Mouse (Mus musculus): Measurements from ENCODE around the gene Sox5. TPM values are rescaled to one million over a fixed set of nuclear protein-coding genes. Genes with fewer than 3 reads are reported as not detected.

The Sox5 gene
- polyA plus RNA-seq, 1 experiment from 2014 or later: 17.2 TPM

GRCm38 (mm10) chr6:144265752-144266151 lies 516.0 kb downstream of the Sox5 start:
- no peak overlapping the region for H3K27ac ChIP-seq (ENCODE audit: low read depth)
- H3K9me3 ChIP-seq (ENCODE audit: control insufficient read depth, low read length): no peaks in the 10 kb centered on the region
- ATAC-seq (replicated peaks; ENCODE audit: low FRiP score, low TSS enrichment, low read depth) (no peak), DNase-seq (ENCODE audit: low spot score) (peak; percentile 47)
- H3K4me1 ChIP-seq (replicated peaks; ENCODE audit: control insufficient read depth, insufficient read depth, low read length): peaks cover 8% of the 10 kb centered on the region; the same call in 1 of the 2 replicates
- H3K4me2 ChIP-seq (ENCODE audit: low read length): no peak overlapping the region
- no peak overlapping the region for H3K4me3 ChIP-seq (ENCODE audit: low read depth, low read length)
- no peaks in the 10 kb centered on the region for H3K36me3 ChIP-seq (ENCODE audit: control insufficient read depth, insufficient read depth, low read length)
- H3K9ac ChIP-seq (ENCODE audit: low read length): no peak overlapping the region
- no peaks in the 10 kb centered on the region for H3K27me3 ChIP-seq (replicated peaks; ENCODE audit: control insufficient read depth, insufficient read depth, low read length)
- 68% methylated on average over 5 of the region's 5 CpGs for WGBS

DNA sequence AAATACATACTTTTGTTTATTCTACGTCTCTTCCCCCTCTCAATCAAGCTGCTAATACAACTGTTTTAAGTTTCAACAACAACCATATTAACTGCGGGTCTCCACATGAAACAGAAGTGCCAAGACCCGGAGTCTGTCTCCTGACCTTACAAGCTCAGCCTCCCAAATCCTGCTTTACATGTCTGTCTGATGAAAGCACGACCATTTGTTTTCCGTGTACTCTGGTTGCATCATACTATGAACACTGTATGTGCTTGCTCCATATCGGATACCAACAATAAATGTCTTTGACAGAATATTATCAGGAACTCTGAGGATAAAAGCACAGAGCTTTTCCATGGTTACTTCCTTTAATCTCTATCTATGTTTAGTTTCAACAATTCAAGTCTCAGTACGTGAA lies 516.8 kb downstream of the Sox5 start:
- H3K27me3 ChIP-seq (replicated peaks; ENCODE audit: control insufficient read depth, insufficient read depth, low read length): no peaks in the 10 kb centered on the region
- no peaks in the 10 kb centered on the region for H3K9me3 ChIP-seq (ENCODE audit: control insufficient read depth, low read length)
- no peak overlapping the region for H3K9ac ChIP-seq (ENCODE audit: low read length)
- peak overlapping the region; percentile 34; the same call in 1 of the 2 replicates for H3K27ac ChIP-seq (ENCODE audit: low read depth)
- 57% methylated on average over 7 of the region's 7 CpGs for WGBS
- no peak for ATAC-seq (replicated peaks; ENCODE audit: low FRiP score, low TSS enrichment, low read depth)
- H3K36me3 ChIP-seq (ENCODE audit: control insufficient read depth, insufficient read depth, low read length): no peaks in the 10 kb centered on the region
- DNase-seq (ENCODE audit: low spot score): no peak
- peaks cover 8% of the 10 kb centered on the region; the same call in 1 of the 2 replicates for H3K4me1 ChIP-seq (replicated peaks; ENCODE audit: control insufficient read depth, insufficient read depth, low read length)
- H3K4me3 ChIP-seq (ENCODE audit: low read depth, low read length): no peak overlapping the region
- no peak overlapping the region for H3K4me2 ChIP-seq (ENCODE audit: low read length)

DNA sequence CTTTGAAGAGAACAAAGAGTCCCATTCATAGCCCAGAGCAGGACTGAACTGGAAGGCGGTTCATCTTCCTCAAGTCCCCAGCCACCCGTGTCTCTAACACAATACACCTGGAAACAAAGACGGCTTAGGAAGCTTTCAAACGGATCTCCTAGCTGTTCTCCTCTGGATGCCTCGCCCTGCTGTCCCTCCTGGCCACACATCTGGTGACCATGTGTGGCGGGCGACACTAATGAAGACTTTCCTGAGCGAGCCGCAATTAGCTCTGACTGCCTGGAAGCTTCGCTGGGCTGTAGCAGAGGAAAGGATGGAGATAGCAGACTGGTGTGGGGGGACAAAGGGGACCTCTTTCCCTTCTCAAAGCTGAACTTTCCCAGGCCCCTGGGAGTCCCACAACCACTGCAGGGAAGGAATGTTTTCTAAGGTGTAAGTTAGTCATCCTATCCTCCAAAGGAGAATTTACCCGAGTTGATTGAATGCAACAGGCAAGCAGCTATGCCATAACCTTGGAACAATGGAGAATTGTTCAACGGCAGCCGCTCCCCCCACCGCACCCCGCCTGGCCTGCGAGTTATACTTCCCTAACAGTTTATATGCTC lies 517.4 kb downstream of the Sox5 start:
- Histone ChIP-seq H3K9ac (ENCODE audit: low read length) (no peak overlapping the region), H3K4me2 (ENCODE audit: low read length) (peak overlapping the region; percentile 9; the same call in 1 of the 2 replicates), H3K27me3 (replicated peaks; ENCODE audit: control insufficient read depth, insufficient read depth, low read length) (no peaks in the 10 kb centered on the region), H3K4me1 (replicated peaks; ENCODE audit: control insufficient read depth, insufficient read depth, low read length) (peaks cover 8% of the 10 kb centered on the region; the same call in 1 of the 2 replicates), H3K4me3 (ENCODE audit: low read depth, low read length) (no peak overlapping the region), H3K9me3 (ENCODE audit: control insufficient read depth, low read length) (no peaks in the 10 kb centered on the region), H3K27ac (ENCODE audit: low read depth) (no peak overlapping the region), H3K36me3 (ENCODE audit: control insufficient read depth, insufficient read depth, low read length) (no peaks in the 10 kb centered on the region)
- ATAC-seq (replicated peaks; ENCODE audit: low FRiP score, low TSS enrichment, low read depth) (0 out of 2 replicates have a peak, but pooled peaks have one; percentile 27), DNase-seq (ENCODE audit: low spot score) (no peak)
- WGBS: 46% methylated on average over 16 of the region's 16 CpGs

- no peak for ATAC-seq (replicated peaks; ENCODE audit: low FRiP score, low TSS enrichment, low read depth)
- WGBS: 77% methylated on average over 8 of the region's 8 CpGs
- Histone ChIP-seq H3K4me3 (ENCODE audit: low read depth, low read length) (no peak overlapping the region), H3K27ac (ENCODE audit: low read depth) (no peak overlapping the region), H3K36me3 (ENCODE audit: control insufficient read depth, insufficient read depth, low read length) (no peaks in the 10 kb centered on the region), H3K27me3 (replicated peaks; ENCODE audit: control insufficient read depth, insufficient read depth, low read length) (no peaks in the 10 kb centered on the region), H3K4me1 (replicated peaks; ENCODE audit: control insufficient read depth, insufficient read depth, low read length) (no peaks in the 10 kb centered on the region; the same call in 1 of the 2 replicates), H3K9me3 (ENCODE audit: control insufficient read depth, low read length) (no peaks in the 10 kb centered on the region), H3K4me2 (ENCODE audit: low read length) (no peak overlapping the region), H3K9ac (ENCODE audit: low read length) (no peak overlapping the region)
- DNase-seq (ENCODE audit: low spot score): no peak
These were observed 525.3 kb downstream of the Sox5 start for GRCm38 (mm10) chr6:144256500-144256899.

- no peaks in the 10 kb centered on the region for H3K9me3 ChIP-seq (ENCODE audit: control insufficient read depth, low read length)
- no peaks in the 10 kb centered on the region for H3K27me3 ChIP-seq (replicated peaks; ENCODE audit: control insufficient read depth, insufficient read depth, low read length)
- DNase-seq (ENCODE audit: low spot score): no peak
- H3K36me3 ChIP-seq (ENCODE audit: control insufficient read depth, insufficient read depth, low read length): no peaks in the 10 kb centered on the region
- no peak overlapping the region for H3K9ac ChIP-seq (ENCODE audit: low read length)
- H3K4me1 ChIP-seq (replicated peaks; ENCODE audit: control insufficient read depth, insufficient read depth, low read length): no peaks in the 10 kb centered on the region; the same call in 1 of the 2 replicates
- no peak for ATAC-seq (replicated peaks; ENCODE audit: low FRiP score, low TSS enrichment, low read depth)
- no peak overlapping the region for H3K27ac ChIP-seq (ENCODE audit: low read depth)
- no peak overlapping the region for H3K4me2 ChIP-seq (ENCODE audit: low read length)
- no peak overlapping the region for H3K4me3 ChIP-seq (ENCODE audit: low read depth, low read length)
- WGBS: 80% methylated on average over 7 of the region's 7 CpGs
These were observed 529.5 kb downstream of the Sox5 start for GRCm38 (mm10) chr6:144252191-144252718.

DNA sequence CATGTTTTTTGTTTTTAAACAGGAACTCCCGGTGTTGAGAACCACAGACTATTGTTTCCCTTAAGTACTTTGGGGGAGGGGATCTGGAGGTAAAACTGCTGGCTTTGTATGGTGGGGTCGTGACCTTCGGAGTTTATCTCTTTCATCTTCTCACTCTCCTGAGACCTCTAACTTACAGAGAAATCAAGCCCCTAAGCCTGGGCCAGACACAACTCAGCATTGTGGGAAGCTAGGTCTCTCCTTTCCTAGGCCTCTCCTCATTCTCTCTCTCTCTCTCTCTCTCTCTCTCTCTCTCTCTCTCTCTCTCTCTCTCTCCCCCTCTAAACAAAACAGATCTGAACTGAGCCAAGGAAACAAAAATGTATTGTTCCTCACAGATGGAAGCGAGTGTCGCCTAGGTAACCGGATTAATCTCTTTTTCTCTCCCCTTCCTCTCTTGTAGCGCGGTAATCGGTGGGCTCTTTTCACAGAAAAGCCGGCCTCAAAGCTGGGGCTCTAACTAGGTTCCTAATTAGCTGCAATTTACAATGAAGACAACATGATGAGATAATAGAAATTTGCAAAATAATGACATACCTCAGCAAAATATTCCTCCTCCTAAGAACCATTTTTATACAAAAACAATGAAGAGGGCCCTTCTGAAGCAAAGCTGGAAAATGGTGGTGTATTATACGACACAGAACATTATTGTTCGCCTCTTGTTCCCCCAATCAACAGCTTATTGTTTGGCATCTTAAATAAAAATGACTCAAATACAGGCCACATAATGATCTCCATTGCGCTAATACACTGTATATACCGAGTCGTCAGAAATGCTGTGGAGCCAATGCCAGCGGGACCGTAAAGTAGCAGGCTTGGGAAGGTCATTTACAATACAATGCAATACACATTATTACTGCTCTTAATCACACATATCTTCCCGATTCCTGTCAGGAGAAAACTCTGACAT lies 530.3 kb downstream of the Sox5 start:
- no peak overlapping the region for H3K27ac ChIP-seq (ENCODE audit: low read depth)
- H3K9ac ChIP-seq (ENCODE audit: low read length): no peak overlapping the region
- no peaks in the 10 kb centered on the region for H3K4me1 ChIP-seq (replicated peaks; ENCODE audit: control insufficient read depth, insufficient read depth, low read length)
- no peaks in the 10 kb centered on the region for H3K9me3 ChIP-seq (ENCODE audit: control insufficient read depth, low read length)
- no peaks in the 10 kb centered on the region for H3K27me3 ChIP-seq (replicated peaks; ENCODE audit: control insufficient read depth, insufficient read depth, low read length)
- no peak for ATAC-seq (replicated peaks; ENCODE audit: low FRiP score, low TSS enrichment, low read depth)
- H3K4me2 ChIP-seq (ENCODE audit: low read length): no peak overlapping the region
- no peak for DNase-seq (ENCODE audit: low spot score)
- no peaks in the 10 kb centered on the region for H3K36me3 ChIP-seq (ENCODE audit: control insufficient read depth, insufficient read depth, low read length)
- H3K4me3 ChIP-seq (ENCODE audit: low read depth, low read length): no peak overlapping the region
- 63% methylated on average over 18 of the region's 18 CpGs for WGBS

GRCm38 (mm10) chr6:144250625-144251181 lies 531.1 kb downstream of the Sox5 start:
- no peak for DNase-seq (ENCODE audit: low spot score)
- no peaks in the 10 kb centered on the region for H3K27me3 ChIP-seq (replicated peaks; ENCODE audit: control insufficient read depth, insufficient read depth, low read length)
- H3K9me3 ChIP-seq (ENCODE audit: control insufficient read depth, low read length): no peaks in the 10 kb centered on the region
- H3K9ac ChIP-seq (ENCODE audit: low read length): no peak overlapping the region
- no peaks in the 10 kb centered on the region for H3K36me3 ChIP-seq (ENCODE audit: control insufficient read depth, insufficient read depth, low read length)
- H3K4me3 ChIP-seq (ENCODE audit: low read depth, low read length): no peak overlapping the region
- no peak for ATAC-seq (replicated peaks; ENCODE audit: low FRiP score, low TSS enrichment, low read depth)
- WGBS: 49% methylated on average over 6 of the region's 6 CpGs
- no peaks in the 10 kb centered on the region for H3K4me1 ChIP-seq (replicated peaks; ENCODE audit: control insufficient read depth, insufficient read depth, low read length)
- no peak overlapping the region for H3K4me2 ChIP-seq (ENCODE audit: low read length)
- no peak overlapping the region for H3K27ac ChIP-seq (ENCODE audit: low read depth)

DNA sequence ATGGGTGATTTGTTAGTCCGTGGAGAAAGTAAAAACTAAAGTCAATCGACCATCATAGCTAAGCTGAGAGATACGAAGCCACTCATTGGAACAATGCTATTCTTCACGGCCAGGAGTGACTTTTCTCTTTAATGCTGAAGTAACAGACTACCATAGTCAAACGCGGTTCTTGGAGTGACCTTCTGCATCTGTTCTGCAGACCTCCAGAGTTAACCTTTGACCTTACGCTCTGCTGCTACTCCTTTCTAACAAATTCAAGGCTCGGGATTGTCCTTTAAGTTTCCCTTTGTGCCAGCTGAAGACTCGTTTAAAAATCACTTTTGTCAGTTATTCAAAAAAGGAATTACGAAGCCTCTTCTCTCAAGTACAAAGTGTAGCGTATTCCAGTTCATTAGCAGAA lies 545.2 kb downstream of the Sox5 start:
- no peak overlapping the region for H3K9ac ChIP-seq (ENCODE audit: low read length)
- ATAC-seq (replicated peaks; ENCODE audit: low FRiP score, low TSS enrichment, low read depth) (no peak), DNase-seq (ENCODE audit: low spot score) (no peak)
- H3K9me3 ChIP-seq (ENCODE audit: control insufficient read depth, low read length): no peaks in the 10 kb centered on the region
- H3K27ac ChIP-seq (ENCODE audit: low read depth): no peak overlapping the region
- H3K4me1 ChIP-seq (replicated peaks; ENCODE audit: control insufficient read depth, insufficient read depth, low read length): no peaks in the 10 kb centered on the region
- no peaks in the 10 kb centered on the region for H3K27me3 ChIP-seq (replicated peaks; ENCODE audit: control insufficient read depth, insufficient read depth, low read length)
- H3K36me3 ChIP-seq (ENCODE audit: control insufficient read depth, insufficient read depth, low read length): no peaks in the 10 kb centered on the region
- WGBS: 69% methylated on average over 11 of the region's 11 CpGs
- no peak overlapping the region for H3K4me2 ChIP-seq (ENCODE audit: low read length)
- H3K4me3 ChIP-seq (ENCODE audit: low read depth, low read length): no peak overlapping the region

Measured in intestine, embryonic 14.5 days (tissue).